Mouse (Mus musculus) spleen, adult 2 months (tissue): ENCODE data around the gene Cryba2.
A peak's percentile ranks its signal among the peaks of the same experiment; 100 is the strongest.

ENCODE experiments used
- CTCF ChIP-seq: fragments of 200-500 bp; IDR thresholded peaks from 2 replicates; pipeline ENCODE4 v1.5.1; 2011; ENCODE audit warnings: mild to moderate bottlenecking, inconsistent platforms; ENCODE audit not compliant: insufficient read depth, insufficient read length, insufficient replicate concordance; ENCODE audit errors: extremely low read depth
- POLR2A ChIP-seq: fragments of 200-500 bp; IDR thresholded peaks from 2 replicates; pipeline ENCODE4 v1.6.1; 2011; ENCODE audit warnings: low read depth, low read length, inconsistent platforms

GRCm38 (mm10) chr1:74894966-74895365 is 2.0 kb upstream of the Cryba2 start:
- TF ChIP-seq POLR2A (no peak), CTCF (peak; percentile 43; the same call in 1 of the 2 replicates)
